Mouse (Mus musculus) erythroblast, embryonic 14.5 days (primary cell): ENCODE measurements around the gene Kcna10.

Experiments used
- GATA1 ChIP-seq: IDR thresholded peaks from 2 replicates; pipeline ENCODE4 v1.6.1; 2012; ENCODE audit warnings: low read length, inconsistent platforms, mixed read lengths
- TAL1 ChIP-seq: IDR thresholded peaks from 3 replicates; pipeline ENCODE4 v1.6.1; 2012; ENCODE audit warnings: low read length, inconsistent platforms, mixed read lengths

DNA sequence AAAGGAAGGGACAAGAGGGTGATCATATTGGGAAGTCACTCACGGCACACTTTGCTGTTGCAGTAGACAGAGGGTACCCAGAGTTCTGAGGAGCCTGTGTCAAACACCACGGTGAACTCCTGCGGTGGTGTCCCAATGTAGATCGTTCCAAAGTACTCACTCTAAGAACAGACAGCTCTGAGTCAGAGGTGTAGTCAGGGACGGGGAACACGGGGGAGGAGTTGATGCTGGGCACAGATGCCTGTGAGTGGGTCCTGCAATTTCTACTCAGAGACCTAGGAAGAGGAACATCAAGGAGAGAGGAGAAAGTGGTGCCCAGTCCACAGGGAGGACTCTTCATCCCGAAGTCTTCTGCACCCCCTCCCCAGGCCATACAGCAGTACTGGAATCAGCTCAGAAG is 35.7 kb downstream of the Kcna10 start:
- TF ChIP-seq TAL1, result no peak
- no peak for TF ChIP-seq GATA1
